Mouse (Mus musculus) brain, adult 2 months (tissue): ENCODE measurements around the gene Neu1.
"Not testable (repeated sequence)": the region's sequence is repeated elsewhere in the genome, so short reads cannot be mapped to it uniquely, and the experiment has no call there.

Experiments used
- DNase-seq: peaks from one replicate; pipeline ENCODE4 v3.0.0; 2011; ENCODE audit warnings: low read depth, low spot score

The Neu1 gene

DNA sequence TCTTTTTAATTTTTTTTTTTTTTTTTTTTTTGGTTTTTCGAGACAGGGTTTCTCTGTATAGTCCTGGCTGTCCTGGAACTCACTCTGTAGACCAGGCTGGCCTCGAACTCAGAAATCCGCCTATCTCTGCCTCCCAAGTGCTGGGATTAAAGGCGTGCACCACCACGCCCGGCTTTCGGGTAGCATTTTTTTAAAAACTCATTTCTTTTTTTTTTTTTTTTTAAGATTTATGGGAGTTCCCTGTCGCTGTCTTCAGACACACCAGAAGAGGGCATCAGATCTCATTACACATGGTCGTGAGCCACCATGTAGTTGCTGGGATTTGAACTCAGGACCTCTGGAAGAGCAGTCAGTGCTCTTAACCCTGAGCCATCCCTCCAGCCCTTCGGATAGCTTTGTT is 29.1 kb upstream of the Neu1 start:
- DNase-seq = not testable (repeated sequence)

DNA sequence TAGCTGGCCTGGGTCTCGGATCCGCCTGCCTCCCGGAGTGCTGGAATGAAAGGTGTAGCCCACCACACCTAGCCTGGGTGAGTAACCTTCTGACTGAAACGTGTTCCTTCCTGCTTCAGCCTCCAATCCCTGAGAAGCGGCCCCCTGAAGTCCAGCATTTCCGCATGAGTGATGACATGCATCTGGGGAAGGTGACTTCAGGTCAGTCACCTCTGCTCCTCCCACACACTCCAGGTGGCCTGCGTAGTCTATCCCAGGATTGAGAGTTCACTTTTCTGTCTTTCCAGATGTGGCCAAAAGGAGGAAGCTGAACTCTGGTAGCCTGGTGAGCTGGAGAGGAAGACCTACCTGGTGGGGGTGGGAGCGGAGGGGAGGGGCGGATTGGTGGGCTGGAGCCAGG is 28.2 kb upstream of the Neu1 start:
- DNase-seq = no peak

DNA sequence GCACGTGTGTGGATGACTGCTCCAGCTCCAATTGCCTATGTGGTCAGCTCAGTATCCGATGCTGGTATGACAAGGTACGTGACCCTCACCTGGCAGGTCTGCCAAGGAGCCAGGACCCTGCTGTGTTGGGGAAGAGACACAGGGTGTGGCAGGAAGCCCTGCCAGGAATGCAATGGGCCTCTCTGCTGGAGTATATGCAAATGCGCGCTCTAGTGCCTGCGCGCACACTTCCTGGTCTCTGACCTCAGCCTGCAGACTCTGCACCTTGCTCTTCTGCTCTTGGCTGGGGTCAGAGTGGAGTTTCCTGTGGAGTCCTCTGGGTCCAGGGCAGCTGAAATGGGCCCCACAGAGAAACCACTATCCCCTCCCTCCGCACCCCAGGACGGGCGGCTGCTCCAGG is 20.1 kb upstream of the Neu1 start:
- DNase-seq = no peak

DNA sequence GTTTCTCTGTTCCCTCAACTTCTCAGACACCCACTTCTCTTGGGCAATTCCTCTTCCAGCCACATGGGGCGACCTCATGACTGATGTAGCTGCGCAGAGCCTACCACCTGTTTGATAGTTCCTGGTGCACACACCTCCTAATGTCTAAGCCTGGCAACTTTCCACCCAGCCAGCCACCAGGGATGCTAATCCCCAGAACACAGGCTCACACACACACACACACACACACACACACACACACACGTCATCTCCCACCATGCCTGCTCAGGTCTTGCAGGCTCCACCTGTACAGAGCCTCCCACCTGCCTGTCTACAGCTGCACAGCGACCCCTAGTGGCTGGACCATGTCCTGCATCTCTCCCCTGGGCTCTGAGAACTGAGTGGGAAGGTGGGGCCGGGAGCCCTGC is 19.1 kb upstream of the Neu1 start:
- peak; percentile 83 for DNase-seq

DNA sequence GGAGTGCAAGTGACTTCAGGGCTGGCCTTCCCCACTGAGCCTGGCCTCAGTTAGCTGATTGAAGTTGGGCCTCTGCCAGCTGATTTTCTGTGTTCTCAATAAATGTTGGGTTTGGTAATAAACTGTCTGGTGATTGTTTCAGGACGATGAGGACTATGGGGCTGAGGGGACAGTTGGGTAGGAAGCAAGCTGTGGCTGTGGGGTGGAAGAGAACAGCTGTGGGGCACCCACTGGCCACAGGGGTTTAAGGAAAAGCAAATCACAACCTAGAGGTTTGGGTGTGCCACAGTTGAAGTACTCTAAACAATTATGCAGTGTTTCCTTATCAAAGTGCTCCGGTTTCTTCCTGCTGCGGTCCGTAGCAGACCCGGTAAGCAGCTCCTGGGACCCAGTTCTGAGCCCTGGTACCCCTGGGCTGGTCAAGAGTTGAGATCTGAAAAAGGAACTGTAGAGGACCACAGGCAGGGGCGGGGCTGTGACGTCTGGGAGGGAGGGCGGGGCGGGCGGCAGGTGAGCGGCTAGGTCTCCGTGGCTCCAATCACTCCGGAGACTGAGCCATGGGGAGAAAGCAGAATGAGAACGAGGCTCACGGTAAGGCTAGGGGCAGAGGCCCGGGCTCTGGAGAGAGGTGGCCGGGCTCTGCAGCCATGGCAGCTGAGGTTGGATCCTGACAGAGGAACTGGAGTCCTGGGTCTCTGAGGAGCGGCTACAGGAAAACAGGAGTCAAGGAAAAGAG is 17.0 kb upstream of the Neu1 start, which contains the start of gene Slc44a4:
Gene Slc44a4 (plus strand): TSS at position 537 of the 736 bp plus-strand sequence.
- DNase-seq = no peak

DNA sequence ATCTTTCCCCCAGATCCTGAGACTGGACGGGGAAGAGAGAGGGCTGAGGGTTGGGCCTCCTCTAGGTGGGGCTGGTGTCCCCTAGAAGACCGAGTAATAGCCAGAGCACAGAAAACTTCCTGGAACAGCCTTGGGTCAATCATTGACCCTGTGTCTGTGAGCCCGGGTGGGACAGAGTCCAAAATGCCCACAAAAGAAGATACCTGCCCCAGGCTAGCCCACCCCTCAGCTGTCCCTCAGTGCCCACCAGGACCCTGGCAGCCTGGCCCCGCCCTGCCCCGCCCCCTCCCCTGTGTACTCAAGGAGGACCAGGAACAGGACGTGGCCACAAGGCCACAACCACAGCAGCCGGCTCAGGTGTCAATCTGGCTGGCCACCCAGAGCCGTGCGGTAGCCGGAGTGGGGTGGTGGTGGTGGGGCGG is 15.6 kb upstream of the Neu1 start:
- DNase-seq = no peak

DNA sequence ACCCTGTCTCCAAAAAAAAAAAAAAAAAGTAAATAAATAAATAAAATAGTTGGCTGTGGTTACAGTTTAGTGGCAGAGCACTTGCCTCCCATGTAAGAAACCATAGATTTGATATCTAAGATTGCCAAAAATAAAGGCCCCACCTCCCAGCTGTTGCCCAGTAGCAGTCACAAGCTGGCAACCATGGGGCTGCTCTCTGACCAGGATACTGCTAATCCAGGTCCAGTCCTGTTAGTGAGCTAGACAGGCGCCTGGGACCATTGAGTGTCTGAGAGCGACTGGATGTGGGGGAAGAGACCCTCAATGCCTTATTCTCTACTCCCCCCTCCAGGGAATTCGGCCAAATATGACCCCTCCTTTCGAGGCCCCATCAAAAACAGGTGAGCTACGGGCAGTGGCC is 14.7 kb upstream of the Neu1 start:
- no peak for DNase-seq

DNA sequence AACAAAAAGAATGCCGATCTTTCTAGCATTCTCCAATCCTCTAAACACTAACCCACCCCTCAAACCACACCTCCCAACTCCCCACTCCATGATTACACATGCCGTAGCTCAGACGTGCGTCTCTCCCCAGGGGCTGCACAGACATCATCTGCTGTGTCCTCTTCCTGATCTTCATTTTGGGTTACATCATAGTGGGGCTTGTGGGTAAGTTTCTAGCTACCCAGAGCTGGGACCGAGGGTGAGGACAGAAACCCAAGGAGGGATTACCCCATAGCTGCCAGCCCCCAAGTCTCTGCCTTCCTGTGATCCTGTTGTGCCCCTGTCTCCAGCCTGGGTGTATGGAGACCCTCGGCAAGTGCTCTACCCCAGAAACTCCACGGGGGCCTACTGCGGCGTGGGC is 13.9 kb upstream of the Neu1 start:
- DNase-seq = no peak

DNA sequence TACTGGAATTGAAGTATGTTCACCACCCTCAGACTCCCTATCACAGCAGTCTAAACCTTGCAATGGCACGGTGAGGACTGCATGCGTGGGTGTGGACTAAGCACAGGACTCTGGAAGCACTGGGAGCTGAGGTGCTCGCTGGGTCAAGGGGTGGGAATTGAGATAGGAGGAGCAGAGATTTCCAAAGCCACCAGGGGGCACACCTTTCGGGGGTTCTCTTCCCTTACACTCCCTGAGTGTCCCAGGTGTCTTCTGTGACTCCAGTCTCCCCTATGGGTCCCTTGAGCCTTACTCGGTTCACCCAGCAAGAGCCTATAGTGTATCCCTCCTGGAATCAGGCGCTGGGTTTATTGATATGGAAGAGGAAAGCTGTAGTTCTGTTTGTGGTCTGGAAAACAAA is 8.1 kb upstream of the Neu1 start:
- DNase-seq = no peak

DNA sequence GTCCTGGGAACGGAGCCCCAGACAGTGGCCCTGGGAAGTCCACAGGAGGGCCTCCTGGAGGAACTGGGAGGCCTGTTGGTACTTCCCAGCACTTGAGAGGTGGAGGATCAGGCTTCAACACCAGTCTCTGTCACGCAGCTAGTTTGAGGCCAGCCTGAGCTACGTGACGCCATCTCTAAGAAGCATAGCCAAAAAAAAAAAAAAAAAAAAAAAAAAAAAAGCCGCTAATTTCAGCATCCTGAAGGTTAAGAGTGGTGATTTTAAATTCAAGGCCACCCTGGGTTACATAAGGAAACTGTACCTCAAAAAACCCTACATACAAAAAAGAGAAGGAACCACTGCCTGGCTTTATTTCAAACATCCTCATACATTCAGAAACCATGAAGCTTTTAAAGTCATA is 6.8 kb upstream of the Neu1 start:
- DNase-seq = no peak

DNA sequence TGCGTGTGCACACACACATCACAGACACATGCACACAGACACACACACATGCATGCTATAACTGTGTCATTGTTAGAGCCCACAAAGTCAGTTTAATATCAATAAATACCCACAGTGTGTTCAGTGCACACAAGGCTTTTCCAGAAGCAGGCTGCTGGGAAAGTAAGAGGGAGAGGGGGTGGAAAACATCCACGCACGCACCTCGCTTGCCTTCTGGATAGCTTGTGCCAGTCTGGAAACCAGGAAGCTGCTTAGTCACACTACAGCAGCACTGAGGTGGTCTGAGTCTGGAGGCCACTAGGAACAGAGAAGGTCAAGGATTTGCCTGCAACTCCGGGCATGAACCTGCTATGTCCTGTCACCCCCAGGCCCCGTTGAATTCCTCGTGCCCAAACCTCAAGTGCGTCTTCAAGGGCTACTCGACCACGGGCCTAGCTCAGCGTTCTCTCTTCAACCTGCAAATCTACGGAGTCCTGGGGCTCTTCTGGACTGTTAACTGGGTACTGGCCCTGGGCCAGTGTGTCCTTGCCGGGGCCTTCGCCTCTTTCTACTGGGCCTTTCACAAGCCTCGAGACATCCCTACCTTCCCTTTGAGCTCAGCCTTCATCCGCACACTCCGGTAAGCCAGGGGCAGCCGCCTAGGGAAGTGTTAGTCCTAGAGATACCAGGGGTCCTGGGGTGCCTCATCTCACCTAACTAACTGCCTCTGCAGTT is 3.6 kb upstream of the Neu1 start:
- peak; percentile 64 for DNase-seq

DNA sequence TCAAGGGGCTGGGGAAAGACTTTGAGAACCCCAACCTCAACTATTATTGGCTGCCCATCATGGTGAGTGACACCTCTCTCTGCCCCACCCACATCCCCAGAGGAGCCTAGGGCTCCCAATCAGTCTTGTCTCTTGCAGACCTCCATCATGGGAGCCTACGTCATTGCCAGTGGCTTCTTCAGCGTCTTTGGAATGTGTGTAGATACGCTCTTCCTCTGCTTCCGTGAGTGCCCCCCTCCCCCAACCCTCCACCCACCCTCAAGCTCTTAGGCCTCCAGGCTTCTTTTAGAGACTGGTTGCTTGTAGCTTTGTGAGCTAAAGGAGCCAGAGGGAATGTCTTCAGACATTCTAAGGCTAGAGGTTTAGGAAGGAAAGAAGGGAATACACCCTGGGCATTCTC is 2.2 kb upstream of the Neu1 start:
- DNase-seq = no peak

DNA sequence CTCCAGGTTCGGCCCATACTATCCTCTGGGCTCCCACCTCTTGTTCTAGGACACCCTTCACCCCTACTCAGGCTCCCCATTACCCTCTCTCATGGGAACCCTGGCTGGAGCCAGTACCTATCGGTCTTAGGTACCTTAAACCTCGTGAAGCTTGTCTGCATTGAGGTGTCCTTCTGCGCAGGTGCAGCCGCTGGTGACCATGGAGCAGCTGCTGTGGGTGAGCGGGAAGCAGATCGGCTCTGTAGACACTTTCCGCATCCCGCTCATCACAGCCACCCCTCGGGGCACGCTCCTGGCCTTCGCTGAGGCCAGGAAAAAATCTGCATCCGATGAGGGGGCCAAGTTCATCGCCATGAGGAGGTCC is 664 bp downstream of the Neu1 start:
- peak; percentile 75 for DNase-seq

DNA sequence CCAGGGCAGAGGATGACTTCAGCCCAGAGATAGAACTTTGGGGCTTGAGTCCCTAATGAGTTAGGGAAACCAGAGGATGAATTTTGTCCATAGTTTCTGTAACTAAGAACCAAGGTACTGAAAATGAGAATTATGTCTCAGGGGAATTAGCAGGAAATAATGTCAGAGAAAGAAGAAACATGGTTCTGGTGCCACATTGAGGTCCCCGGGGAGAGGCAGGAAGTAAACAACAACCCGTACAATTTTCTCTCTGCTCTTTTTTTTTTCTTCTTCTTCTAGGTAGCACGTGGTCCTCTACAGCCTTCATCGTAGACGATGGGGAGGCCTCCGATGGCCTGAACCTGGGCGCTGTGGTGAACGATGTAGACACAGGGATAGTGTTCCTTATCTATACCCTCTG is 1.2 kb downstream of the Neu1 start:
- DNase-seq = no peak

DNA sequence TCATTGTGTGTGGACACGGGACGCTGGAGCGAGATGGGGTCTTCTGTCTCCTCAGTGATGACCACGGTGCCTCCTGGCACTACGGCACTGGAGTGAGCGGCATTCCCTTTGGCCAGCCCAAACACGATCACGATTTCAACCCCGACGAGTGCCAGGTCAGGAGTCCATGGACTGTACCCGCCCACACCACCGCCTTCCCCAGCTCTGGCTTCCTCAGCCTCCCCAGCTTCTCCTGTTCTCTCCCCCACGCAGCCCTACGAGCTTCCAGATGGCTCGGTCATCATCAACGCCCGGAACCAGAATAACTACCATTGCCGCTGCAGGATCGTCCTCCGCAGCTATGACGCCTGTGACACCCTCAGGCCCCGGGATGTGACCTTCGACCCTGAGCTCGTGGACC is 3.0 kb downstream of the Neu1 start:
- DNase-seq = peak; percentile 32

DNA sequence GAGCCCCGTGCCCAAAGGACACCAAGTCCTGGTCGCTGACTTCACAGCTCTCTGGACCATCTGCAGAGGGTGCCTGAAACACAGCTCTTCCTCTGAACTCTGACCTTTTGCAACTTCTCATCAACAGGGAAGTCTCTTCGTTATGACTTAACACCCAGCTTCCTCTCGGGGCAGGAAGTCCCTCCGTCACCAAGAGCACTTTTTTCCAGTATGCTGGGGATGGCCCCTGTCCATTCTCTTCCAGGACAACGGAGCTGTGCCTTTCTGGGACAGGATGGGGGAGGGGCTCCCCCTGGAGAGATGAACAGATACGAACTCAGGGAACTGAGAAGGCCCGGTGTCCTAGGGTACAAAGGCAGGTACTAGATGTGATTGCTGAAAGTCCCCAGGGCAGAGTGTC is 3.8 kb downstream of the Neu1 start:
- no peak for DNase-seq

DNA sequence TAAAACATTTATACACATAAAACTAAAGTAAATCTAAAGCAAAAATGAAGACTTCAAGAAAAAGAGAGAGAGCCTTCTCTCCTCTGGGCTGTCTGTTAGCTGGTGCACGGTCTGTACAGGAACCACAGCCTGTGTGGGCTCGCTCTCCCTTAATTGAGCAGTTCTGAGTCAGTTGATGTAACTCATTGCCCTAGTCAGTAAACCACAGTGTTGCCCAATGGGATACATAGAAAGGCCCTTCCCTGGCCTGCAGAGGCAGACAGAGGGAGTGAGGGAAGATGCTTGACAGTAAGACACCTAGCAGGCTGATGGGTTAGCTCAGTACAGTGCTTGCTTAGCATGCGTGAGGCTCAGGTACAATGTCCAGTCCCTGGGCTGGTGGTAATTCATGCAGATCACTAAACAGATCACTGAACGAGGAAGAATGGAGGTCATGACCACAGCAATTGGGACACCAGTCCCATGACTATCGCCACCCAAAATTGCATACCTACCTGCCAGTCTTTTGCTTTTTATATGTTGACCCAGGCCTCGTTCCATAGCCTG is 7.0 kb downstream of the Neu1 start:
- DNase-seq = no peak

DNA sequence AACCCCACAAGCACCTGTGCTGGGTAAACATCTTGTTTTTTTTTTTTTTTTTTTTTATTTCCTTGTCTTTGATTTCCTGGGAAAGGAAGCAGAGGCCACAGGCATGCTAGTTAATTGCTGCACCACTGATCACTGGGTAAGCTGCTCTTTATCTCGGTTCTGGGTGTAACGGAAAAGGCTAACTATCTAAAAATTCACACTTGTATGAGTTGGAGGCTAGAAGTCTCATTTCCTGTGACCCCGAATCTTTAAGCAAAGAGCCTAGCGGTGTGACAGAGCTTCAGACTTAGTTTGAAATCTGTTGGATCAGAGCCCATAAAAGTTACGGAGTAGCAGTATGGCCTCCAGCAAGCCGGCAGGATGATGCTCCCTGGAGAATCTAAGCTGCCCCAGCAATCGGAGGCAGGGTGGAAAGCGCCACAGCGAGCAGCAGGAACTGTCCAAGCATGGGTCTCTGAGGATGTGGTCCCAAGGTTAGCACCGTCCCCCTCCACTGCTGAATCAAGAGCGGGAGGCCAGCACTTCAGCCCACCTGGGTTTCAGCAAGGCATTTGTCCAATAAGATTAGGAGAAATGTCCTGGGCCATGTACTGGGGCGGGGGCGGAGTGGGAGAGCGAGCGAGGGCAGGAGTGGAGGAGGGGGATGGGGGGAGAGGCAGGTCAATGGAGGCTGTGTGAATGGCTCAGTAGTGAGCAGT is 10.4 kb downstream of the Neu1 start:
- DNase-seq = no peak

DNA sequence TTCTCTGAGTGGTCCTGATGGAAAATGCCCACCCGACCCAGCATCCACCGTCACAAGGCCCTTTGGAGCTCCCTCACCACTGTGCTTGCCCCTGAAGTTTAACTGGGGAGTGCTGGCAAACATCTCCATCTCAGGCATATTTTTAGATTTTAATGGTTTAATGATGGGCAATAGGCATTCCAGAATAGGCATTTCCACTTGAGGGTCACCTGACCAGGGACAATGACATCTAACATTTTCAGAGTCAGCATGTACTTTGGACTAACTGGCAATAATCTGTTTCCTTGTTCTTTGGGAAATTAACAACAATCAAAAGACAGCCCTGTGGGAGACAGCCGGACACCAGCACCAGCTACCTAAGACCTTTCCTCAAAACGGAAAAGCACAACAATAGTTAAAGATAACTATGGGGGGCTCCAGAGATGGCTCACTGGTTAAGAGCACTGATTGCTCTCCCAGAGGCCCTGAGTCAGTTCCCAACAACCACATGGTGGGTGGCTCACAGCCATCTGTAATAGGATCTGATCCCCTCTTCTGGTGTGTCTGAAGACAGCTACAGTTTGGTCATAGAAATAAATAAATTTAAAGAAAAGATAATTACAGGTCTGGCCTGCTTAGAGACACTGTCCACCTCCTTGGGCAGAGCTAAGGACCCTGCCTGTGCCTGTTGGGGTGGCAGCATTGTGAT is 12.2 kb downstream of the Neu1 start:
- no peak for DNase-seq

DNA sequence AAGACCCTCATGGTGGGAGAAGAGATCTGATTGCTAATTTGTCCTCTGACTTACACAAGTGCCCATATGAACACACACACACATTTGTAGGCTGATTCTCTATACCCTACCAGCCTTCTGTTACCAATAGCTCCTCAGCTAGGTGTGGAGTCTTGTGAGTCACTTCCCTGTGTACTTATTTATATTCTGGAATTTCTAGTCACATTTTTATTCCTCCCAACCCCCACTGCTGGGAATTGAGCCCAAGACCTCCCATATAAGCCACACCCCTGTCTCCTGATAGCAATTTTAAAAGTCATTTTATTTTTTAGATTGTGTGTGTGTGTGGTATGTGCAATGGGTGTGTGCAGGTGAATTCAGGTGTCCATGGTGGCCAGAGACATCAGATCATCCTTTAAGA is 13.3 kb downstream of the Neu1 start:
- no peak for DNase-seq

DNA sequence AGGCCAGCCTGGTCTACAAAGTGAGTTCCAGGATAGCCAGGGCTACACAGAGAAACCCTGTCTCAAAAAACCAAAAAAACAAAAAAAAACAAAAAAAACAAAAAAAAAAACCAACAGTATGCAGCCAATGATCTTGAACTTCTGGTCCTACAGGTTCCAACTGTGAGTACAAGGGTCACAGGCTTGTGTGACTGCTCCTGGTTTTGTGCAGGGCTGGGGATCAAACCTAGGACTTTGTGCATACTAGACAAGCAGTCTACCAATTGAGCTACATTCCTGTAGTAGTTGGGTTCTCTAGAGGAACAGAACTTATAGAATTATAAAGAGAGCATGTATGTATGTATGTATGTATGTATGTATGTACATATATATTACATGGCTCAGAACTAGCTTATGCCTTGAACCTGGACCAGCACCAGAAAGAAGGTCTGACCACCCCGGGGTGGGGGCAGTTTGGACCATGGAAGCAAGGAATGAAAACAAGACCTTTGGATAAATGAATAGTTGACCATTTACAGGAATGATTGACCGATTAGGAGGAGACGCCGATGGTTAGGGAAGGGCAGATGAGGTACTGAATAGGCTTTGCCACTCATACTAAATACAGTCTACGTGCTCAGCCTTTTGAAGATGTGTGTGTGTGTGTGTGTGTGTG is 15.6 kb downstream of the Neu1 start:
- DNase-seq = no peak
